Mouse (Mus musculus) myocyte (in vitro differentiated cells): ENCODE data around the gene Zfp410.

Experiments
- CEBPB ChIP-seq: IDR thresholded peaks from 2 replicates; pipeline ENCODE4 v1.6.1; 2011; ENCODE audit warnings: mild to moderate bottlenecking, moderate library complexity; ENCODE audit not compliant: poor library complexity, insufficient read depth, severe bottlenecking
- E2F4 ChIP-seq: IDR thresholded peaks from one replicate; pipeline ENCODE4 v1.6.1; 2011; ENCODE audit warnings: mild to moderate bottlenecking, control low read depth, moderate library complexity; ENCODE audit not compliant: insufficient read depth
- MAX ChIP-seq: IDR thresholded peaks from one replicate; pipeline ENCODE4 v1.6.1; 2011; ENCODE audit warnings: low read depth, mild to moderate bottlenecking, control low read depth
- MYOD1 ChIP-seq, 3 experiments: IDR thresholded peaks; one replicate each; pipeline ENCODE4 v1.6.1; 2011; ENCODE audit warnings: control low read depth in 2 of 3, low read depth in 2 of 3, mild to moderate bottlenecking in 2 of 3, moderate library complexity in 1 of 3; ENCODE audit not compliant: insufficient read length in 2 of 3, control insufficient read depth in 1 of 3
- MYOG ChIP-seq, 3 experiments: IDR thresholded peaks; one replicate each; pipeline ENCODE4 v1.6.1; 2011; ENCODE audit warnings: control low read depth in 2 of 3, low read depth in 2 of 3, mild to moderate bottlenecking in 2 of 3; ENCODE audit not compliant: insufficient read length in 2 of 3, control insufficient read depth in 1 of 3, insufficient read depth in 1 of 3
- POLR2A ChIP-seq: IDR thresholded peaks from one replicate; pipeline ENCODE4 v1.6.1; 2011; ENCODE audit warnings: low read depth, mild to moderate bottlenecking, control low read depth, moderate library complexity; ENCODE audit not compliant: insufficient read length
- POLR2AphosphoS2 ChIP-seq: IDR thresholded peaks from one replicate; pipeline ENCODE4 v1.6.1; 2011; ENCODE audit warnings: low read depth, control low read depth; ENCODE audit not compliant: insufficient read length
- REST ChIP-seq: IDR thresholded peaks from one replicate; pipeline ENCODE4 v1.6.1; 2011; ENCODE audit warnings: mild to moderate bottlenecking, control low read depth, moderate library complexity; ENCODE audit not compliant: insufficient read depth, insufficient read length
- TCF12 ChIP-seq: IDR thresholded peaks from one replicate; pipeline ENCODE4 v1.6.1; 2011; ENCODE audit warnings: mild to moderate bottlenecking, control low read depth; ENCODE audit not compliant: poor library complexity, insufficient read depth, severe bottlenecking
- USF1 ChIP-seq: IDR thresholded peaks from one replicate; pipeline ENCODE4 v1.6.1; 2011; ENCODE audit warnings: low read depth, mild to moderate bottlenecking, control low read depth, moderate library complexity

DNA sequence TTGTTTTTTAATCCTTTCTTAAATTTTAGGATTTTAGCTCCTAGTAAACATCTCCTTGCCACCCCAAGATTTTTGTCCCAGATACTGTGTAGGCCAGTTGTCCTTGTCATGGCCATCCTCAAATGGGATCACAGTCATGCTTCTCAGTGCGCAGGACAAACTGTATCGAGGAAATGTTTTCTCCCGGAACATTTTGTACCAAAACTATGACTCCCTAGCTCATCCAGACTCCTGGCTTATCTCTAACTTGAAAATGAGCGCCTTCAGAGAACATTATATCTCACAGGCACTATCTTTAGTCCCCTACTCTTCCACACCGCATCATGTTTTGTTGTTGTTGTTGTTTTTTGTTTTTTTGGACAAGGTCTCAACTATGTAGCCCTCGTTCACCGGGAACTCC is 646 bp upstream of the Zfp410 start:
- TF ChIP-seq TCF12 (no peak), POLR2A (no peak), USF1 (no peak), E2F4 (no peak), MAX (no peak), POLR2AphosphoS2 (no peak), CEBPB (no peak), REST (no peak), MYOD1 (IDR thresholded peaks at IDR 0.05; ENCODE audit: control insufficient read depth in 1 of 3, insufficient read length in 2 of 3, low read depth in 2 of 3) (no peak), MYOG (IDR thresholded peaks at IDR 0.05; ENCODE audit: control insufficient read depth in 1 of 3, insufficient read depth in 1 of 3, insufficient read length in 2 of 3, low read depth in 2 of 3) (no peak)
